ENCODE assay signal across 17 mouse cellular contexts in the genomic region with DNA sequence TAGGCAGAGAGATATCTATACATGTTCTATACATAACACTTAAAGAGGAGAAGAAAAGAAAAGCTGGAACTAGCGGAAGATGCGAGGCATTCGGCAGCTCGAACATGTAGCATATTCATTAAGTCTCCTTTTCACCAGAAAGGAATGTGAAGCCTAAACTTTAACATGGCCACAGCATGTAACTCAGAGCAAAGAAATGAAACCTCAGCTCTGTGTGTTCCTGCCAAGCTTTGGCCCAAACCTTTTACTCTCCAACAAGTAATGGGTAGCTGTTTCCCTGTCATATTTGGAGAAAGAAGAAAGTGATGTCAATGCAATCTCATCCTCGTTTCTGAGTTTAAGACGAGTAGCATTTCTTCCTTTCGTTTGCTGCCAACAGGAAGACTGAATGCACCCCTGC.
"Had no signal": no experiment of that assay in that cellular context is flagged by ENCODE, and none has a peak within 500 bp of the region (broad histone marks: within the 10 kb centered on the region; RNA-seq: fewer than 3 reads in every experiment).

No protein-coding gene starts in this region.

- H3K27ac ChIP-seq: kidney, embryonic 15.5 days; limb, embryonic 13.5 days; liver, embryonic 15.5 days; macrophage; midbrain, embryonic 15.5 days; neural tube, embryonic 13.5 days; stomach, embryonic 15.5 days had no signal

- H3K4me1 ChIP-seq: kidney, embryonic 15.5 days; liver, embryonic 15.5 days; megakaryocyte, embryonic 14.5 days; midbrain, embryonic 15.5 days; neural tube, embryonic 13.5 days; stomach, embryonic 15.5 days had no signal

- H3K9me3 ChIP-seq: kidney, embryonic 15.5 days; limb, embryonic 13.5 days; liver, embryonic 15.5 days; midbrain, embryonic 15.5 days; neural tube, embryonic 13.5 days; stomach, embryonic 15.5 days had no signal

- H3K4me3 ChIP-seq: kidney, embryonic 15.5 days; limb, embryonic 13.5 days; liver, embryonic 15.5 days; megakaryocyte, embryonic 14.5 days; midbrain, embryonic 15.5 days; neural tube, embryonic 13.5 days; stomach, embryonic 15.5 days had no signal

- H3K27me3 ChIP-seq: kidney, embryonic 15.5 days; limb, embryonic 13.5 days; liver, embryonic 15.5 days; megakaryocyte, embryonic 14.5 days; midbrain, embryonic 15.5 days; neural tube, embryonic 13.5 days; stomach, embryonic 15.5 days had no signal

- H3K36me3 ChIP-seq: kidney, embryonic 15.5 days; limb, embryonic 13.5 days; liver, embryonic 15.5 days; midbrain, embryonic 15.5 days; neural tube, embryonic 13.5 days; stomach, embryonic 15.5 days had no signal

- H3K4me2 ChIP-seq: kidney, embryonic 15.5 days; limb, embryonic 13.5 days; liver, embryonic 11.5 days; liver, embryonic 15.5 days; midbrain, embryonic 11.5 days; midbrain, embryonic 15.5 days; neural tube, embryonic 13.5 days; stomach, embryonic 15.5 days had no signal

- ATAC-seq: midbrain, embryonic 15.5 days had no signal

- DNase-seq: kidney, postnatal 25 days; lung, adult 2 months; lung, postnatal 10 days; retina, postnatal 1 day; right cerebral cortex, postnatal 4 days; thymus, adult 2 months; thymus, postnatal 36 days had no signal

- H3K9ac ChIP-seq: kidney, embryonic 15.5 days; limb, embryonic 13.5 days; liver, embryonic 15.5 days; midbrain, embryonic 15.5 days; neural tube, embryonic 13.5 days; stomach, embryonic 15.5 days had no signal
